Mouse (Mus musculus) heart, embryonic 12.5 days (tissue): ENCODE measurements at regions not wholly inside any gene's neighbourhood (a gene's known extent, or its start where the extent isn't known, plus 50 kb on each side); places are given as distances from the start of the nearest gene placed in this dataset.

Source experiments
- ATAC-seq: fragments of 200-750 bp; cut with Nextera tagmentation; 2 replicates; pipeline ENCODE4 v1.8.0; 2017; ENCODE audit warnings: moderate TSS enrichment, moderate library complexity; ENCODE audit not compliant: insufficient number of reproducible peaks, low FRiP score
- H3K27ac ChIP-seq: fragments of 300-500 bp; sonication (generic); 2 replicates; pipeline ENCODE4 v1.5.1; 2016; ENCODE audit warnings: mild to moderate bottlenecking, moderate library complexity; ENCODE audit not compliant: poor library complexity, severe bottlenecking
- H3K27me3 ChIP-seq: fragments of 300-500 bp; sonication (generic); replicated peaks from 2 replicates; pipeline ENCODE4 v1.6.1; 2016; ENCODE audit warnings: mild to moderate bottlenecking, moderate library complexity
- H3K36me3 ChIP-seq: fragments of 300-500 bp; sonication (generic); 2 replicates; pipeline ENCODE4 v1.6.1; 2016; ENCODE audit warnings: mild to moderate bottlenecking, moderate library complexity
- H3K4me1 ChIP-seq: fragments of 300-500 bp; sonication (generic); replicated peaks from 2 replicates; pipeline ENCODE4 v1.6.1; 2016; ENCODE audit warnings: mild to moderate bottlenecking
- H3K4me2 ChIP-seq: fragments of 300-500 bp; sonication (generic); 2 replicates; pipeline ENCODE4 v1.6.1; 2016; ENCODE audit warnings: mild to moderate bottlenecking, moderate library complexity
- H3K4me3 ChIP-seq: fragments of 300-500 bp; sonication (generic); 2 replicates; pipeline ENCODE4 v1.5.1; 2016; ENCODE audit warnings: mild to moderate bottlenecking
- H3K9ac ChIP-seq: fragments of 300-500 bp; sonication (generic); 2 replicates; pipeline ENCODE4 v1.6.1; 2016; ENCODE audit warnings: mild to moderate bottlenecking, moderate library complexity
- H3K9me3 ChIP-seq: fragments of 300-500 bp; sonication (generic); replicated peaks from 2 replicates; pipeline ENCODE4 v1.6.1; 2016; ENCODE audit warnings: mild to moderate bottlenecking, moderate library complexity
- WGBS: fragments of 180-500 bp; shearing (Covaris S2); methylation state at CpG from one replicate; pipeline ENCODE4 v1.1.7; 2016; 5-methylcytosine and 5-hydroxymethylcytosine counted together

DNA sequence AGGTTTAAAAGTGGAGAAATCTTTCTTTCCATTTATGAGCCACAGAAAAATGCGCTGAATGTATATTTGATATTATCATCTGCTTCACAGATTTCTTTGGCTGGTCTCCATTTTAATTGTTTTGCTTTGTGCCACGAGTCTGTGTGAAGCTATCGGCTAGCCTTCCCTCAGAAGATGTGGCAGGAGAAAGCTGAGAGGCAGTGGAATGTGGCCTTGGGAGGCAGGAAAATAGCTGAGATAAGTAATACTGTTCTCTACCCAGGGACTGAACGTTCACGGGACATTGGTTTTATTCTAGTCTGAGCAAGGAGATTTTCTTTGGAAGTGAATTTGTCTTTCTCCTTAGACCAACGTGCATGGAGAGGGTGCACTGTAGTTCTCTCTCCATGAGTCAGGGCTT lies 112.3 kb downstream of the Qpct start:
- Histone ChIP-seq H3K27ac (peak overlapping the region; percentile 32; the same call in 1 of the 2 replicates), H3K36me3 (no peaks in the 10 kb centered on the region), H3K9ac (no peak overlapping the region), H3K4me2 (no peak overlapping the region), H3K4me3 (no peak overlapping the region), H3K4me1 (peaks cover 13% of the 10 kb centered on the region), H3K9me3 (no peaks in the 10 kb centered on the region), H3K27me3 (no peaks in the 10 kb centered on the region)
- 28% methylated on average over 6 of the region's 6 CpGs for WGBS
- no peak for ATAC-seq

GRCm38 (mm10) chr17:79154138-79154537 lies 102.4 kb downstream of the Qpct start:
- no peak for ATAC-seq
- Histone ChIP-seq H3K9ac (no peak overlapping the region), H3K27me3 (no peaks in the 10 kb centered on the region), H3K36me3 (no peaks in the 10 kb centered on the region), H3K4me2 (no peak overlapping the region), H3K4me1 (no peaks in the 10 kb centered on the region), H3K9me3 (no peaks in the 10 kb centered on the region), H3K4me3 (no peak overlapping the region), H3K27ac (no peak overlapping the region)
- 83% methylated on average over 2 of the region's 2 CpGs for WGBS

- H3K9ac ChIP-seq: no peak overlapping the region
- H3K4me2 ChIP-seq: no peak overlapping the region
- H3K4me1 ChIP-seq: no peaks in the 10 kb centered on the region
- no peaks in the 10 kb centered on the region for H3K36me3 ChIP-seq
- H3K4me3 ChIP-seq: no peak overlapping the region
- no peak overlapping the region for H3K27ac ChIP-seq
- ATAC-seq: no peak
- H3K9me3 ChIP-seq: no peaks in the 10 kb centered on the region
- WGBS: 84% methylated on average over 3 of the region's 3 CpGs
- no peaks in the 10 kb centered on the region for H3K27me3 ChIP-seq
These were observed 101.1 kb downstream of the Qpct start for GRCm38 (mm10) chr17:79152823-79153222.

GRCm38 (mm10) chr17:79147883-79148282 lies 96.2 kb downstream of the Qpct start:
- ATAC-seq: no peak
- H3K27me3 ChIP-seq: no peaks in the 10 kb centered on the region
- H3K4me3 ChIP-seq: no peak overlapping the region
- no peaks in the 10 kb centered on the region for H3K9me3 ChIP-seq
- no peaks in the 10 kb centered on the region for H3K36me3 ChIP-seq
- H3K4me1 ChIP-seq: no peaks in the 10 kb centered on the region
- no peak overlapping the region for H3K4me2 ChIP-seq
- no peak overlapping the region for H3K27ac ChIP-seq
- no peak overlapping the region for H3K9ac ChIP-seq
- 70% methylated on average over 3 of the region's 3 CpGs for WGBS

DNA sequence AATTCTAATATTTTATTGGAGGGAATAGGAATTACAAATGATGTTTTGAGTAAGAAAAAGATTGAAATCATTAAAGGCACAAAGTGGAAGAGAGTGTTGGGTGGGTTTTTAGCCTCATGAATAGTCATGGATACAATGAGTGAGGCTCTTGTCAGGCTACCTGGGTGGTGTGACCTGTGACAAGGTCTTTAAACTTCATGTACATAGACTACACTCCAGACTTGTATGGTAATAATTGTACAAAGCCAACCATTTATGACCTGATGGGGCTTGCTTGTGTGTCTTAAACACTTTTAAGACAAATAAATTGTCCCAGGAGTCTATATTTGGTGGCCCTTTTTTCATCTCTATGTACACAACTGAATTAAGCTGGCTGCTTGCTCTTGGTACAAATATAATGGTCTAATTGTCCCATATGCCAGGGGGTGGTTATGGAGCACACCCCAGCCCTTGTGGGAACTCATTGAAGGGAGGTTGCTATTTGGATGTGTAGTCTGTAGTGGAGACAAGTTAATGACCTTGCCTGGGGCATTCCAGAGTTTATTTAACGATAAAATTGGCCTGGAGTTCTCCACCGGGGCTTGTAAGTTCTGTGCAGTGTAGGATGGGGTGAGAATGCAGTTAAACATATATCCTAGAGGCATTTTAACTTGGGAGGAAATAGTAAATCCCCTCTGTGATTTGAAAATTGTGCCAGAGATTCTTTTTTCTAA lies 93.4 kb downstream of the Qpct start:
- WGBS: 56% methylated on average over 2 of the region's 2 CpGs
- no peak overlapping the region for H3K27ac ChIP-seq
- H3K4me1 ChIP-seq: no peaks in the 10 kb centered on the region
- no peak overlapping the region for H3K9ac ChIP-seq
- ATAC-seq: no peak
- no peaks in the 10 kb centered on the region for H3K9me3 ChIP-seq
- no peak overlapping the region for H3K4me3 ChIP-seq
- H3K36me3 ChIP-seq: no peaks in the 10 kb centered on the region
- H3K27me3 ChIP-seq: no peaks in the 10 kb centered on the region
- no peak overlapping the region for H3K4me2 ChIP-seq

- H3K27ac ChIP-seq: no peak overlapping the region
- H3K4me1 ChIP-seq: no peaks in the 10 kb centered on the region
- no peak overlapping the region for H3K4me2 ChIP-seq
- no peak overlapping the region for H3K9ac ChIP-seq
- 17% methylated on average over 1 of the region's 1 CpGs for WGBS
- no peak overlapping the region for H3K4me3 ChIP-seq
- H3K27me3 ChIP-seq: no peaks in the 10 kb centered on the region
- no peaks in the 10 kb centered on the region for H3K36me3 ChIP-seq
- ATAC-seq: no peak
- no peaks in the 10 kb centered on the region for H3K9me3 ChIP-seq
These were observed 91.3 kb downstream of the Qpct start for GRCm38 (mm10) chr17:79143031-79143430.
